Mouse (Mus musculus) liver, adult 2 months (tissue): ENCODE results near the gene Sh3gl2. TPM values are rescaled to one million over a fixed set of nuclear protein-coding genes. Genes with fewer than 3 reads are reported as not detected.

Source experiments
- DNase-seq: peaks from one replicate; pipeline ENCODE4 v3.0.0-alpha.2; 2011; ENCODE audit warnings: low read depth, low spot score; ENCODE audit errors: extremely low read depth
- H3K27ac ChIP-seq: fragments of 200-500 bp; replicated peaks from 2 replicates; pipeline ENCODE4 v1.5.1; 2012; ENCODE audit warnings: low read depth, mild to moderate bottlenecking, control low read depth, inconsistent platforms, low read length; ENCODE audit not compliant: insufficient read depth
- H3K27me3 ChIP-seq: fragments of 200-500 bp; 2 replicates; pipeline ENCODE4 v1.6.1; 2012; ENCODE audit warnings: mild to moderate bottlenecking, moderate library complexity, low read length, inconsistent platforms; ENCODE audit not compliant: control insufficient read depth, insufficient read depth
- H3K36me3 ChIP-seq: fragments of 200-500 bp; 2 replicates; pipeline ENCODE4 v1.6.1; 2012; ENCODE audit warnings: low read length, inconsistent platforms; ENCODE audit not compliant: control insufficient read depth, insufficient read depth
- H3K4me1 ChIP-seq: fragments of 200-500 bp; 2 replicates; pipeline ENCODE4 v1.6.1; 2011; ENCODE audit warnings: low read length; ENCODE audit not compliant: control insufficient read depth, insufficient read depth
- H3K4me3 ChIP-seq: fragments of 200-500 bp; 2 replicates; pipeline ENCODE4 v1.5.1; 2011; ENCODE audit warnings: low read depth, mild to moderate bottlenecking, control low read depth, low read length, moderate library complexity; ENCODE audit not compliant: insufficient read depth
- H3K79me2 ChIP-seq: fragments of 200-500 bp; 2 replicates; pipeline ENCODE4 v1.6.1; 2012; ENCODE audit warnings: inconsistent platforms, mild to moderate bottlenecking, low read length, moderate library complexity; ENCODE audit not compliant: control insufficient read depth, insufficient read depth
- H3K9ac ChIP-seq: fragments of 200-500 bp; 2 replicates; pipeline ENCODE4 v1.6.1; 2012; ENCODE audit warnings: low read depth, mild to moderate bottlenecking, control low read depth, inconsistent platforms, low read length
- CTCF ChIP-seq: fragments of 200-500 bp; IDR thresholded peaks from 2 replicates; pipeline ENCODE4 v1.5.1; 2011; ENCODE audit warnings: low read depth, low read length, control low read depth
- POLR2A ChIP-seq: fragments of 200-500 bp; IDR thresholded peaks from 2 replicates; pipeline ENCODE4 v1.6.1; 2011; ENCODE audit warnings: low read length, control low read depth; ENCODE audit not compliant: insufficient read depth; ENCODE audit errors: extremely low read depth
- WGBS: fragments of 180-500 bp; shearing (Covaris S2); methylation state at CpG from one replicate; pipeline ENCODE4 v1.1.7; 2018; 5-methylcytosine and 5-hydroxymethylcytosine counted together
- polyA plus RNA-seq: library from polyadenylated mRNA; depleted of rRNA; stranded (reverse); fragments of >200 nt; gene quantifications from 2 replicates; pipeline ENCODE4 v1.2.3, GENCODE M21; 2012
- total RNA-seq: library from RNA; depleted of rRNA; stranded (reverse); fragments of >200 nt; gene quantifications from 2 replicates; pipeline ENCODE4 v1.2.3, GENCODE M21; 2014

Sh3gl2 gene
- total and polyA plus RNA-seq, 2 experiments, result 0.09 TPM; not detected in 1

GRCm38 (mm10) chr4:85677621-85678020 lies 472.7 kb downstream of the Sh3gl2 start:
- Histone ChIP-seq H3K4me3 (no peak overlapping the region), H3K36me3 (no peaks in the 10 kb centered on the region), H3K4me1 (no peaks in the 10 kb centered on the region), H3K9ac (no peak overlapping the region), H3K27me3 (no peaks in the 10 kb centered on the region), H3K79me2 (no peaks in the 10 kb centered on the region), H3K27ac (no peak overlapping the region)
- no peak for DNase-seq
- WGBS, result 26% methylated on average over 1 of the region's 1 CpGs
- no peak for TF ChIP-seq POLR2A

- Histone ChIP-seq H3K27ac (no peak overlapping the region), H3K4me1 (no peaks in the 10 kb centered on the region), H3K79me2 (no peaks in the 10 kb centered on the region), H3K27me3 (no peaks in the 10 kb centered on the region), H3K4me3 (no peak overlapping the region), H3K9ac (no peak overlapping the region), H3K36me3 (no peaks in the 10 kb centered on the region)
- TF ChIP-seq POLR2A (no peak), CTCF (no peak)
- 87% methylated on average over 4 of the region's 4 CpGs for whole genome bisulfite sequencing
- no peak for DNase-seq
Observed at GRCm38 (mm10) chr4:85686160-85686559, 481.2 kb downstream of the Sh3gl2 start.
